Mouse (Mus musculus): Measurements from ENCODE around the gene Mllt1.

The Mllt1 gene

DNA sequence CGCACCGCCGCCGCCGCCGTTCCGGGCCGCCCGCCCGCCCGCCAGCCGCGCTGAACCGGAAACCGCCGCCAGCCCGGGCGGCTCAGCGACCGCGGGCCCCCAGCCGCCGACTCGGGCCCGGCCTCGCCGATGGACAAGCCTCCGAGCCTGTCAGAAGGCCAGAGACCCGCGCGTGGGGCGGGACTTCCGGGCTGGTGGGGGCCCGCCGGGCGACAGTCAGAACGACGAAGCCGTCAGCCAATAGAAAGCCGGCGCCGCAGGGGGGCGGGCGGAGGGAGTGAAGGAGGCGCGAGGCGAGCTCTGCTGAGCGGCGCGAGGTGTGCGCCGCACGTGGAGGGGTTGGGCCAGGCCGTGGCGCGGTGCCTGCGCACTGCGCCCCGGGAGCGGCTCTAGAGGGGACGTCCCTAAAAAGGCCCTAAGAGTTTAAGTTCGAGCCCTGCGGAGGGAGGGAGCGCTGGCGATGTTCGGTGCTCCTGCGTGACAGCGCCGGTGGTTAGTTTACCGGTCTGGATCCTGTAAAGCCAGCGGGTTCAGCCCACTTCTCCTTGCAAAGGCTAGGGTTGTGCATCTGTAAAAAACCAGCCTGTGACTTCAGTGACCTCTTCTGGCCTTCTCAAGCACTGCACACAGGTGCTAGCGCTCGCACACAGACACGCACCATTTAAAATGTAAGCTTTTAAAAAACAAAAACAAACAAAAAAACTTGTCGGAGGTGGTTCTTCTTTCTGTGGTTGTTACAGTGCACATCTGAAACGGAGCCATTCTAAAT lies at the start of gene Mllt1:
Gene Mllt1 (minus strand): TSS at position 53 of the 769 bp plus-strand sequence.
- peak; percentile 98 for DNase-seq

DNA sequence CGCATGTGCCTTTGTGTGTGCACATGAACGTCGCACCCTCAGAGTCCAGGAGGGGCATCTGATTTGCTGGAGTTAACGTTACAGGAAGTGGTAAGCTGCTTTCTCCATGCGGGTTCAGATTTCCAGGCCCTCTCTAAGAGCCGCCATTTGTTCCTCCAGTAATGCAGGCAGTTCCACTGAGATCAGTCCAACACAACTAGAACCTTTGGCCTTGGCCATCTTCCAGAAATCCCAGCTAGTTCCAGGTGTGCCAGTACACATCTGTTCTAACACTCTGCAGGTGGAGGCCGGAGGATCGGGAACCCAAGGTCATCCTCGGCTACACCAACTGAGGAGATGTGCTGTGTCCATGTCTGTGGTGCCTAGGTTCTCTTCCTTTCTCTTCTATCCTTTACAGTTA lies 49.7 kb upstream of the Mllt1 start:
- DNase-seq: no peak

DNA sequence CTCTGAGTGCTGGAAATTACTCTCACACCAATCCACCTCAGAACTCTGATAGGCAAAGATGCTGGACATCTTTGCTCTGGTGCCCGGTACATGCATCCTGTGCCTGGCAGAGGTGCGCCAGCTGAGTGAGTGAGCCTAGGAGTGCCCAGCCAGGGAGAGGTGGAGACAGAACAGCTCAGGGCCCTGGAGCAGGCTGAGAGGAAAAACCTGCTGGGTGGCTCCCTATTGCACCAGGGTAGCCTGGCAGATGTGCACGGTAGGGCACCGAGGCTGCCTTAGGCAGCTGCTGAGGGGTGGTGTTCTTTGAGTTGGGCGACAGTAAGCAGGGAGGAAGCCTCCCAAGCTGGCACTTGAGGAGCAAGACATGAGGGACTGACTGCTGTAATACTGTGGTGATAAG lies 46.8 kb upstream of the Mllt1 start, which contains the start of gene Acer1:
Gene Acer1 (minus strand): TSS at position 114 of the 400 bp plus-strand sequence.
- DNase-seq: no peak

DNA sequence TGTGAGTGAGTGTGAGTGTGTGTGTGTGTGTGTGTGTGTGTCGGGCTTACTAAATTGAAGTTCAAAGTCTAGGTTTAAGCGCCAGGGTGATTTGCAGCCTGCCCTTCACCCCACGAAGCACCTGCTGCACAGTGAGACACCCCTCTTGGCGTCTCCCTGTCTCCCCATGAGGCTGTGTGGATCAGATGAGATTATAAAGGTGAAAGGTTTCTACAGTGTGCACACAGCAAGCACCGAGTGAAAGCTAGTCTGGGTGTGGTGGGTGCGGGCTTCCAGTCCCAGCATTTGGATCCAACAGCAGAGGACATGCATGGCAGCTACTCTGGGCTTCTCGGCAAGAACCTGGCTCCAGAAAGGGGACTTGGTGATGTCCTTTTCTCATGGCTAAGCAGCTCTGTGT lies 45.8 kb upstream of the Mllt1 start:
- DNase-seq: no peak

DNA sequence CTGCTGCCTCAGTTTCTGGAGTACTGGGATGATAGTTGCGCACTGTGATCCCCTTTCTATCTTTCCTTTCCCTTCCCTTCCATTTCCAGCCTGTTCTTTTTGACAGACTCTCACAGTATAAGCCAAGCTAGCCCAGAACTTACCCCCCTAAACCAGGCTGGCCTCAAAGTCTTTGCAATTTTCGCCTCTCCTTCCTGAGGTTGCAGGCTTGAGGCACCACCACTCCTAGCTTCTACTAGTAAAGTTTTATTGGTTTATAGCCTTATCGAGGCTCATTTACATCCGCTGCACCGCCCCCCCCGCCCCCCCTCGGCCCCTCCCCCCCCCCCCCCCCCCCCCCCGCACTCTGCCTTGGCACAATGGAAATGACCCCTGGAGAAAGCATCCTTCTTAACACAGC lies 44.3 kb upstream of the Mllt1 start:
- DNase-seq: no peak

DNA sequence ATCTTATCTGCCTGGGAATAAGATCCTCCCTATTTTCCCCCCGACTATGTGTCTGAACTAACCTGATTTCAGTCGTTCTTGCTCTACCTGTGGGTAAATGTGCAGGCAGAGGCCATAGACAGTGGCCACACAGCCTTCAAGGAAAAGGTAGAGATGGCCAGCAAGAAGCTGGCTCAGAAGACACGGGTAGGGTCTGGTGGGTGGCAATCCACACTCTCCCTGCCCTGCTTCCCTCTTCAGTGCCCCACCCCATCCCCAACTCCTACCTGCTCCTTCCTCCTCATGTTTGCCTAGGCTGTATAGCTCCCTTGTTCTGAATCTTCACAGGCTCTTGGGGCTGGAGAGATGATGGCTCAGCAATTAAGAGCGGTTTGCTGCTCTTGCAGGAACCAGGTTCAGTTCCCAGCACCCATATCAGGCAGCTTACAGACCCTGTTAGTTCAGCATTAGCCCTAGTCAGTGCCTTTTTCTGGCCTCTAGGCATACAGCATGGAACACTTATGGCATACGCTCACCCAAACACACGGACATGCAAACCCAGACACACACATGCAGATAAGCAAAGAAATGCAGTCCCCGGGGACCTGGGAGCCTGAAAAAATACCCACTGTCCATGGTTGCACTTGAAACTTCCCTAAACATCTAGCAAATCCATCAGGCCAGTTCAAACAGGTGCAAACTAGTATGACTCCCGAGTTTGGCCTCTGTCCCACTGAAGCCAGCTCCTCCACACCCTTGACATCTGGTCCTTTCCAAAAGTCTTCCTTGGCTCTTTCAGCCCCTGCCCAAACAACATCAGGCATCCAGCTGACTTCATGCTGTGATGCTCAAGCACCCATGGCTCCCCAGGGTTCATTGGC lies 41.5 kb upstream of the Mllt1 start:
- DNase-seq: no peak

DNA sequence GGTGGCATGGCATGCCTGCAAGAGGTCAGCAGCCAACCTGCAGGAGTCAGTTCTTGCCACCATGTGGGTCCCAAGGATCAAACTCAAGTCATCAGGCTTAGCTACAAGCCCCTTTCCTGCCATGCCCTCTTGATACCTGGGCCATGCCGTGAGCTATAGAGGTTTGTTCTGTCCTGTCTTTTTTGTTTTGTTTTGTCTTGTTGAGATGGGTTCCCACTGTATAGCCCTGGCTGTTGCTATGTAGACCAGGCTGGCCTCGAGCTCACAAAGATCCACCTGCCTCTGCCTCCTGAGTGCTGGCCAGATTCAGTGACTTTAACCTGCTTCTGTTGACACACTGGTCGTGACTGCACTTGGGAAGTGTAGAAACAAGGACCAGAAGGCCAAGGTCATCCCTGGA lies 40.2 kb upstream of the Mllt1 start:
- DNase-seq: no peak

DNA sequence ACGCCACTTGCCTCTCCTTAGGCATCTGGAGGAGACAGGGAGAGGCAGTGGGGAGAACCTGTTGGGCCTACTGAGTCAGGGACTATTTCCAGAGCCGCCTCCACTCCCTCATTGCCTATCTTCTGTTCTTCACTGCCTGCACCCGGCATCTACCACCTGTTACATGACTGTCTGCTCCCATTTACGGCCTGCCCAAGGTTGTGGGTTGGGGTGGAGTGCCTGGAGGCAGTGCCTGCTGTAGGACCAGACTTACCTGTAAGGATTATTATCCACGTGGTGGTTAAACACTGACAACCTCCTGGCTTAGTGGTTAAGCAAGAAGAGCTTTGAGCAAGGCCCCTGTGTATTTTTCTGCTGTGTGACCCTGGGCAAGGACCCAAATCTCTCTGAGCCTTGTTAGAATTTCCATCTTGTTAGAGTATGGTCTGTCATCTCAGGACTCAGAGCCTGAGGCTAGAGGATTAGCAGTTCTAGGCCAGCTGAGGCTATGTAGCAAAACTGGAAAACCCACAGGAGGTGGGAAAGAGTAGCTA lies 39.6 kb upstream of the Mllt1 start:
- no peak for DNase-seq

DNA sequence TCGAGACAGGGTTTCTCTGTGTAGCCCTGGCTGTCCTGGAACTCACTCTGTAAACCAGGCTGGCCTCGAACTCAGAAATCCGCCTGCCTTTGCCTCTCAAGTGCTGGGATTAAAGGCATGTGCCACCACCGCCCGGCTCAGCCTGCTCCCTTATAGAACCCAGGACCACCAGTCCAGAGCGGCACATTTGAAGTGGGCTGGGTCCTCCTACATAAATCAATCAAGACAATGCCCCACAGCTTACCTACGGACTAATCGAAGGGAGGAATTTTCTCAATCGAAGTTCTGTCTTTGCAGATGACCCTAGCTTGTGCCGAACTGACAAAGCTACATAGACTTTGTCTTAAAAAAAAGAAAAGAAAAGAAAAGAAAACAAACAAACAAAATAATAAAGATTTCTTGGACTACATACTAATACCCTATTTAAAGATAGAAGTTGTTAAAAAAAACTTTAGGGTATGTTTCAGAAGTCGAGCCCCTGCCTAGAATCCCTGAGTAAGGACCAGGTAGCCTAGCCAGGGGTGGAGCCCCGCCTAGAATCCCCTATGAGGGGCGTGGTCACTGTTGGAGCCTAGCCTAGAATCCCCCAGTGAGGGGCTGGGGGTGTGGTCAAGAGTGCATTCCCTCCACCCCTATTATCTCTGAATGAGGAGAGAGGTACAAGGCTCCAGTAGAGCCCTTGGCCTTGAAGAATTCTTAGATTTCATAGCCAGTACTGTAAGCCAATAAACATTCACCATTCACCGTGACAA lies 38.9 kb upstream of the Mllt1 start:
- no peak for DNase-seq

DNA sequence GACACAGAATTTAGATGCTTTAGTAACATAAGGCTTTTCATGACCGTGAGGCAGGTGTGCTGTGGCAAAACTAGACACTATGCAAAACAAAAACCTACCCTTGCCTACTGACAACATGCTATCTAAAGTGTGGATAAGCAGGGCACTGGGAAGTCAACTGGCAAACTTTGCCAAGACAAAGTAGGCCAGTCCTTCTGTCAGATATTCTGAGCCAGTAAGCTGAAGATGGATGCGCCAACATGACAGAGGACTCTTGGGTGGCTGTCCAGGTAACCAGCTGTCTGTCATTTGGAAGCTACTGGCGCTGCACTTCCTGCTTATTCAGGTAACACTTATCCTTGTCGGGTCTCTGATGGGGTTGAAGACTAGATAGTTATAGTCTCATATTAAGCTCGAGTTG lies 34.9 kb upstream of the Mllt1 start:
- DNase-seq: no peak

DNA sequence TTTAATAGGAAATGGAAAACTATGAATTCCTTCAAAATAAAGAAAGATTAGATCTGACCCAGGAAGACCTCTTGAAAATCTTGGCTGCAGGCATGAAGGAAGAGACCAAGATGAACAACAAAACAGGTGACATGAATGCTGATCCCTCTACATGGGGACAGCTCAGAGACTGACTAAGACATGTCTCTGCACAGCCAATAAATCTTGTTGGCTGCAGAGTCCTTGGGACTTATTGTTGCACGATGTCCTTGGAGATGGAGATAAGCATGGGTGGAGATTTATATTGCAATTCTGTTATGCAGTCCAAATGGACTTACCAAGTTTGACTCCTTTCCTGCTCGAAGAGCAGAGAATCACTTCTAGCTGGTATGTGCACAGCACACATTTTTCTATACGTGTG lies 34.1 kb upstream of the Mllt1 start:
- DNase-seq: no peak

DNA sequence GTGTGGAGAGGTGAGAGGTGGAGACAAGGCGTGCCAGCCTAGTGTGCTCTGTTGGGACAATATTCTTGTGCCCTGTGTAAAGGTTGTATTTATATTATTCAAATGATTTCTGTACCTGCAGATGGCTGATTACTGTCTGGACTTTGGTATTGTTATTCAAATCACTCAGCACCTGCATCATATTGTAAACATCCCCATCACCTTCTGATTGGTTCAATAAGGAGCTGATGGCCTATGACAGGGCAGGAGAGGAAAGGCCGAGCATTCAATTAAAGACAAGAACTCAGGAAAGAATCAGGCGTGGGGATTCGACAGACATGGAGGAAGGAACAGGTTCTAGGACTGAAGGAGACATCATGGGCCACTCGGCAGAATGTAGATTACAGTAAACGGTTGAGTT lies 28.4 kb upstream of the Mllt1 start:
- no peak for DNase-seq

DNA sequence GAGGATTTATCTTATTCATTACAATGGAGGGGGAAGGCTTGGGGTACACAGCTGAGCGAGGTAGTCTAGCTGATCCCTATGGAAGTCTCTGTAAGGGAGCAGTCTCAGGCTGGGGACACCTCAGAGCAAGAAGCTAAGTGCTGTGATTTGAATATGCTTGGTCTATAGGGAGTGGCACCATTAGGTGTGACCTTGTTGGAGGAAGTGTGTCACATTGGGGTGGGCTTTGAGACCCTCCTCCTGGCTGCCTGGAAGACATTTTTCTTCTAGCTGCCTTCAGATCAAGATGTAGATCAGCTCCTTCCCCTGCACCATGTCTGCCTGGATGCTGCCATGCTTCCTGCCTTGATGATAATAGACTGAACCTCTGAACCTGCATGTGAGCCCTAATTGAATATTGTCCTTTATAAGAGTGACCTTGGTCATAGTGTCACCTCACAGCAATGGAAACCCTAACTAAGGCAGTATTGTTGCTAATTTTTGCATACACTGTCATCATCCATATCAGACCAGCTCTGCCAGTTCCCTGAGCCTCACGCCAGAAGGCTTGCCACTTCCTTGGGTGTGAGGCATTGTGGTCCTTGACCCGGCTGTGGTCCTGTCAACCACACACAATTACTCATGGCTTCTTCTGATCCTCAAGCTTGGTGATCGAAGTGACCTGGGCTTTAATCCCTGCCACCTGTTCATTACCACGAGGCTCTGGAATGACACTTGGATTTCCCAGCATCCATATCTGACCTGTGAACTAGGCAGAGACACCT lies 27.6 kb upstream of the Mllt1 start:
- no peak for DNase-seq

DNA sequence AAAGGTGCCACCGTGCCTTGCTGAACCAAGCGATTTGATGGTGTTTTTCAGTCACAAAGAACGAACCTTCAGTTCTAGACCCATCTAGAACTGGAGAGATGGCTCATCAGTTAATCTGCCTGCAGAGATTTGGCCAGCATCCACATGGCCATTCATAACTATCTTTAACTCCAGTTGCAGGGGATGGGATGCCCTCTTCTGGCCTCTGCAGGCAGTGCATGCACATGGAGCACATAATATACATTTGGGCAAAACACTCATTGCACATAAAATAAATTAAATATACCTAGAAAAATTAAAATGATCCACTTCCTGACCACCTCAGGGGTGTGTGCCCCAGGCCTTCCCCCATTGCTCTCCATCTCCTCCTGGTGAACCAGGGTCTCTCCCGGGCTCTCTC lies 26.7 kb upstream of the Mllt1 start:
- no peak for DNase-seq

DNA sequence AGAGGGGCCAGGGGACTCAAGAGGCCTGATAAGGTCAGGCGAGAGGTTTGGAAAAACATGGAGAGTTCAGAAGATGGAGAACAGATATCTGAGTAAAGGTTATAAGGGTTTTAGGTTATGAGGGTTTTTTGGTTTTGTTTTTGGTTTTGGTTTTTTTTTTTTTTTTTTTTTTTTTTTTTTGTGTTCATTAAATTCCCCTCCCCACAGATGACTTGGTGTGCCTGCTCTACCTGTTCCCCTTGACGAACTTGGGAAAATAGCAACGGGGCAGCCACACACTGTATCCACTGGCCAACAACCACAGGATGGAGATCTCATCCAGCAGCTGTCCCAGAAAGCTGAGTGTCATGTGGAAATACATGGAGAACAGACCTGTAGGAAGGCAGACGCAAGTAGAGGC lies 23.5 kb upstream of the Mllt1 start:
- no peak for DNase-seq

DNA sequence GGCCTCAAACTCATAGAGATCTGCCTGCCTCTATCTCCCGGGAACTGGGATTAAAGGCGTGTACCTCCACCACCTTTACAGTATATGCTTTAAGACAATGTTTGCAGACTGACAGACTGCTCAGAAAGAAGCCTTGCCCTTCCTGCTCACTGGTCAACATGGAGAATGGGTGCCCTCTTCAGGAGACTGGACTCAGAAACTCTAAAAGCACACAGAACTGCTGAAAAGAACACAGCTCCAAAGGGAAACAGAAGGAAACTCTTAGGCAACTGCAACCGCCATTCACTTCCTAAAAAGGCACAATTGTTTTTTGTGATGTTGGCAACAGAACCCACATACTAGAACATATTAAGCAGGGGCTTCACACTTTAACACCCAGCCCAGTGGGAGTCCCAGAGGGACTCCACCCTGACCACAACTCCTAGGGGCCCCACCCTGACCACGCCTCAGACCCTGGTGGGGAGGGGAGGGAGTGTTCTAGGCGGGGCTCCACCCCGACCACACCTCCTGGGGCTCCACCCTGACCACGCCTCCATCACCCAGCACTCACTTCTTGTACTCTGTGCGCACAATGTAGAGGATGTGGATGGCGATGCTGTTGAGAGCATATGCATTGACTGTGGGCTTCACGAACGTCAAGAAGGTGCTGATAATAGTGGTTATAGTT lies 22.7 kb upstream of the Mllt1 start:
- DNase-seq: no peak

DNA sequence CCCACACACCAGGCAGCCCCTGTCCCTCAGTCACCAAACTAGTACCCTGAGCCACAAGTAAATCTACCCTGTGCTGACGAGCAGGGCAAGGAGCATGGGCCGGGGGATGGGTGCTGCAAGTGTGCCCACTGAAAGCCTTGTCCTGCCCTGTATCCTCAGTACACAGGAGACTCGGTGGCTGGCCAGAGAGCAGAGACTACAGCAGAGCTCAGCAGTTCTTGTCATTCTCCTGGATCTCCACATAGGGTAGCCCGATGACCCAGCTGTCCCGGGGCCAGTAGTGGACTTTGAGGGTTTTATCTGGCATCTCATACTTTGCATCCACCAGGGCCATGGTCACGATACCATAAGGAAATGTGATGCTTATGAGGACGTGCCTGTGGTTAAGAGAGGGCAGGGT lies 19.7 kb upstream of the Mllt1 start:
- no peak for DNase-seq

DNA sequence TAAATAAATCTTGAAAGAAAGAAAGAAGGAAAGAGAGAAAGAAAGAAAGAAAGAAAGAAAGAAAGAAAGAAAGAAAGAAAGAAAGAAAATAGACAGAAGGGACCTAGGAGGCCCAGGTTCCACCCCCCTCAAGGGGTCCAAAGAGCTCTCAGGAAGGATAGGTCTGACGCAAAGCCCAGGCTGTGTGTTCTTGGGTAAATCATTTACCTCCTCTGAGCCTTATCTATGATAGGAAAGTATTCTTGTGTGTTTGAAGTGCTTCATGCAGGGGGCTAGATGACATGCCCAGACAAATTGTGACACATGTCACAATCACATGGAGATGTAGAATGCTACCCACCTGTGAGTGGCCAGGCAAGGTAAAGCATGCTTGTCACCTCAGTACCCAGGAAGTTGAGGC lies 17.4 kb upstream of the Mllt1 start:
- DNase-seq: no peak

DNA sequence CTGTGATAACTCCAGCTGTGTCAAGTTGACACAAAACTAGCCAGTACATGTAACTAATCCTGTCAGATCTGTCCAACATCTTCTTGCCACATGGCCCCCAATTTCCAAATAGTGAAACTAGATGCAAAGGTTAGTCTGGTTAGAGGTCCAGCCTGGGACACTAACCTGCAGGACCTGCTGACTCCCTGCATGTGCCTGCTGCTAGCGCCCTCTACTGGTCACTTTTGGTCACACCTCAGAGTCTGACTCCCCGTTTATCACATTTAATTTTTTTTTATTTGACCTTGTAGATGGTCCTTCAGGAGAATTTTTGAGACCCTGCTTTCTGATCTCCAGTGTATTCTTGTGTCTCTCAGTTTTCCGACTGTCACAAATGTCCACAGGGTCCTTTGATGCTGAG lies 15.7 kb upstream of the Mllt1 start:
- peak; percentile 74 for DNase-seq

DNA sequence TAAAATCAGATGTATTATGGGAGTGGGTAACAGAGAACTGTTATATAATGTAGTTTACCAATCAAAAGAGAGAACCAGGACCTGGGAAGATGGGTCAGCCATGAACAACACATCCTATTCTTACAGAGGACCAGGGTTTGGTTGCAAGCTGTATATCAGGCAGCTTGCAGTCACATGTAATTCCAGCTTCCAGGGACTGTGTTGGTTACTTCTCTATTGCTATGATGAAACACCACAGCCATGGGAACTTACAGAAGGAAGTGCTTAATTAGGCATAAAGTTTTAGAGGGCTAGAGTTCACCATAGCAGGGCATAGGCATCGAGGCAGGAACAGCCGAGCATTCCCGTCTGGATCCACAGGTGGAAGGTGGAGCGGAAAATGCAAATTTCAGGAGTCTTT lies 3.5 kb upstream of the Mllt1 start:
- no peak for DNase-seq

DNA sequence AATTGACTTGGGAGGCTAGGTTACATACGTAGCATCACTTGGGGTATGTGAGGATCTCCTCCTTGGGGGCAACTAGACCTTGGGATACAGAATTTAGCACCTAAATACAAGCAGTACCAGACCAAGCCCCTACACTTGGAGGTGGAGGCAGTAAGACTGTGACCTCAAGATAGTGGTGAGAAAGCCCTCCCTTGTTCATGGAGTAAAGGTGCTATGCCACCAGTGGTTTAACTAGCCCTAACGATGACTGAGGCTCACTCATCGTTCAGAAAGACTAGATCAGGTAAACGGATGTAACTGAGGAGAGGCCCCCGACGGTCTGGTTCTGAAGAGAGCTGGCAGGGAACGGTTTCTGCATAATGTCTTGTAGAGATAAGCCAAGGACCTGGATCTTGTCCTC lies 1.5 kb upstream of the Mllt1 start:
- no peak for DNase-seq

Measured in cerebellum, adult 9-10 months (tissue).